Mouse (Mus musculus) hindbrain, embryonic 11.5 days (tissue): ENCODE data around the gene Chst8. TPM values are rescaled to one million over a fixed set of nuclear protein-coding genes. Genes with fewer than 3 reads are reported as not detected.

Experiments
- ATAC-seq: fragments of 200-750 bp; cut with Nextera tagmentation; 2 replicates; pipeline ENCODE4 v1.8.0; 2017; ENCODE audit warnings: mild to moderate bottlenecking, moderate TSS enrichment, moderate library complexity; ENCODE audit not compliant: low FRiP score
- DNase-seq: peaks from one replicate; pipeline ENCODE4 v3.0.0-alpha.2; 2015; ENCODE audit warnings: low spot score
- H3K27ac ChIP-seq: fragments of 300-500 bp; sonication (generic); 2 replicates; pipeline ENCODE4 v1.5.1; 2014; ENCODE audit warnings: mild to moderate bottlenecking, low read depth, low read length
- H3K27me3 ChIP-seq: fragments of 300-500 bp; sonication (generic); 2 replicates; pipeline ENCODE4 v1.6.1; 2014; ENCODE audit warnings: mild to moderate bottlenecking, low read length, moderate library complexity, mixed read lengths; ENCODE audit not compliant: control insufficient read depth, insufficient read depth
- H3K36me3 ChIP-seq: fragments of 300-500 bp; sonication (generic); 2 replicates; pipeline ENCODE4 v1.6.1; 2014; ENCODE audit warnings: mild to moderate bottlenecking, low read length, moderate library complexity, mixed read lengths; ENCODE audit not compliant: control insufficient read depth, insufficient read depth
- H3K4me1 ChIP-seq: fragments of 300-500 bp; sonication (generic); replicated peaks from 2 replicates; pipeline ENCODE4 v1.6.1; 2014; ENCODE audit warnings: low read length, mixed read lengths; ENCODE audit not compliant: control insufficient read depth, insufficient read depth
- H3K4me2 ChIP-seq: fragments of 300-500 bp; sonication (generic); replicated peaks from 2 replicates; pipeline ENCODE4 v1.6.1; 2014; ENCODE audit warnings: mild to moderate bottlenecking, low read depth, low read length
- H3K4me3 ChIP-seq: fragments of 300-500 bp; sonication (generic); 2 replicates; pipeline ENCODE4 v1.5.1; 2014; ENCODE audit warnings: low read depth, low read length
- H3K9ac ChIP-seq: fragments of 300-500 bp; sonication (generic); 2 replicates; pipeline ENCODE4 v1.6.1; 2014; ENCODE audit warnings: low read depth, low read length
- H3K9me3 ChIP-seq: fragments of 300-500 bp; sonication (generic); 2 replicates; pipeline ENCODE4 v1.6.1; 2016; ENCODE audit warnings: low read length; ENCODE audit not compliant: control insufficient read depth
- WGBS: fragments of 180-500 bp; shearing (Covaris S2); extraction: QIAGEN DNeasy Blood & Tissue Kit; methylation state at CpG from one replicate; pipeline ENCODE4 v1.1.7; 2014; 5-methylcytosine and 5-hydroxymethylcytosine counted together
- polyA plus RNA-seq: library from polyadenylated mRNA; unstranded; fragments of >200 nt; fragmentation: Nextera tagmentation; extraction: Ambion mirVana; gene quantifications from 2 replicates; pipeline ENCODE4 v1.2.1, GENCODE M21; 2014

The Chst8 gene
- polyA plus RNA-seq, 1 experiment from 2014 or later: 13.5 TPM

DNA sequence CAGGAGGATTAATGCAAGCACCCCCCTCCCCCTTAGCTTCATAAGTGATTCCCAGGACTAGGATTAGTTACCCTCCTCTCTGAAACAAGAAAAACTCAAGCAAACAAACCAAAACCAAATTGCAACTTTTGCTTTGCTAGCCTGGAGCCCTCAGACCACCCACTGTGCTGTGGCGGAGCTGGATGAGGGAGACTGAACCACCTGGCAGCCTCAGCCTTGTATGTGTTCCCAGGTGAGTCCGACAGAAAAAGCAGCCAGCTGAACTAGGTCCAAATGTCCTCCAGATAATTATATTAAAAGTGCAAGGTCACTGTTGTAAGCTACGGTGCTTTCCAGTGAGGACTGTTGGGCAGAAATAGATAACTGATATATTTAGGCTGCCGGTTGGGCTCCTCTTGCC lies 25.7 kb upstream of the Chst8 start:
- DNase-seq (no peak), ATAC-seq (no peak)
- Histone ChIP-seq H3K4me3 (no peak overlapping the region), H3K9me3 (no peaks in the 10 kb centered on the region), H3K4me1 (no peaks in the 10 kb centered on the region), H3K27me3 (no peaks in the 10 kb centered on the region), H3K27ac (no peak overlapping the region), H3K4me2 (no peak overlapping the region), H3K9ac (no peak overlapping the region), H3K36me3 (no peaks in the 10 kb centered on the region)
- 89% methylated on average over 4 of the region's 4 CpGs for WGBS

DNA sequence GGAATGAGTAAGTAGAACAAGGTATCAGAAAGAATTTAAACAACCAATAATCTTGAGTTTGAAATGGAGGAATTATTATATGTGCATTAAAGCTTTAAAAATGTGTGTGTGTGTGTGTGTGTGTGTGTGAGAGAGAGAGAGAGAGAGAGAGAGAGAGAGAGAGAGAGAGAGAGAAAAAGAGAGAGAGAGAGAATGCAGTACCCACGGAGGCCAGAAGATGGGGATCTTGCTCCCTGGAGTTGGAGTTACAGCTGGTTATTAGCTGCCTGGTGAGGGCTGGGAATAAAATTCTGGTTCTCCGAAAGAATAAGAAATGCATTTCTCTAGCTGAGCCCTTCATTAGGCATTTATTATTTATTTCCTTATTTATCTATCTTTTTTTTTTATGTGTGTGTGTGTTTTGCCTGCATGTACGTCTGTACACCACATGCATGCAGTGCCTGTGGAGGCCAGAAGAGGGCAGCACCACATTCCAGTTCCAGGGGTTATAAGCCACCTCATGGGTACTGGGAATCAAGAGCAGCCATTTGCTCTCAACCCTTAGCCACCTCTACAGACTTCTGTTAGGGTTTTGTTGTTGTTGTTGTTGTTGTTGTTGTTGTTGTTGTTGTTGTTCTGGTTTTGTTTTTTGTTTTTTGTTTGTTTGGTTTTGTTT lies 13.9 kb upstream of the Chst8 start:
- no peaks in the 10 kb centered on the region for H3K9me3 ChIP-seq
- WGBS: 39% methylated on average over 3 of the region's 3 CpGs
- H3K36me3 ChIP-seq: no peaks in the 10 kb centered on the region
- H3K4me3 ChIP-seq: no peak overlapping the region
- no peaks in the 10 kb centered on the region for H3K27me3 ChIP-seq
- H3K4me2 ChIP-seq: no peak overlapping the region
- no peak overlapping the region for H3K27ac ChIP-seq
- DNase-seq: no peak
- no peak for ATAC-seq
- no peak overlapping the region for H3K9ac ChIP-seq
- H3K4me1 ChIP-seq: no peaks in the 10 kb centered on the region

GRCm38 (mm10) chr7:34821587-34821986 lies 9.1 kb upstream of the Chst8 start:
- no peak overlapping the region for H3K27ac ChIP-seq
- WGBS: 84% methylated on average over 9 of the region's 9 CpGs
- H3K27me3 ChIP-seq: no peaks in the 10 kb centered on the region
- no peak overlapping the region for H3K4me3 ChIP-seq
- no peaks in the 10 kb centered on the region for H3K4me1 ChIP-seq
- H3K9ac ChIP-seq: no peak overlapping the region
- H3K36me3 ChIP-seq: no peaks in the 10 kb centered on the region
- ATAC-seq: no peak
- no peak overlapping the region for H3K4me2 ChIP-seq
- no peak for DNase-seq
- H3K9me3 ChIP-seq: no peaks in the 10 kb centered on the region

GRCm38 (mm10) chr7:34820554-34820953 lies 8.0 kb upstream of the Chst8 start:
- Histone ChIP-seq H3K9me3 (no peaks in the 10 kb centered on the region), H3K9ac (no peak overlapping the region), H3K27ac (no peak overlapping the region), H3K4me1 (no peaks in the 10 kb centered on the region), H3K4me2 (no peak overlapping the region), H3K27me3 (no peaks in the 10 kb centered on the region), H3K4me3 (no peak overlapping the region), H3K36me3 (no peaks in the 10 kb centered on the region)
- DNase-seq (no peak), ATAC-seq (no peak)
- WGBS: 23% methylated on average over 6 of the region's 6 CpGs

DNA sequence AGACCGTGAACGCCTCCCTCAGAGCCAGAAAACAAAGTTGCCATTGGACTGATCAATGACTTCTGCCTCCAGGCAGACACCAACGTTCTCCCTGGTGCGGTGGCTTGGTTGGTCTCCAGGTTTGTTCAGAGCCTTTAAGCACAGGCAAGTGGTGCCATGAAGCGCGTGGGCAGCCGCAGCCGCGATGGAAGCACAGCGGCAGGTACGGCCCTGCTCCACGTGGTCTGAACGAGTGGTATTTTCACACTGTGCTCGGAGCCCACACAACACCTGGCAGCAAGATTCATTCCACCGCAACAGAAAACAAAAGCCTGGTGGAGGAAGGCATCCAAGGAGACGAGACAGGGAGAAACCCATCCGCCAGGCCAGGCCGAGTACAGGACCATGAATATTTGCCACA lies 7.3 kb upstream of the Chst8 start:
- no peak overlapping the region for H3K4me3 ChIP-seq
- no peak overlapping the region for H3K4me2 ChIP-seq
- no peaks in the 10 kb centered on the region for H3K4me1 ChIP-seq
- no peaks in the 10 kb centered on the region for H3K36me3 ChIP-seq
- ATAC-seq (no peak), DNase-seq (no peak)
- no peaks in the 10 kb centered on the region for H3K9me3 ChIP-seq
- no peaks in the 10 kb centered on the region for H3K27me3 ChIP-seq
- WGBS: 88% methylated on average over 18 of the region's 18 CpGs
- H3K27ac ChIP-seq: no peak overlapping the region
- no peak overlapping the region for H3K9ac ChIP-seq

DNA sequence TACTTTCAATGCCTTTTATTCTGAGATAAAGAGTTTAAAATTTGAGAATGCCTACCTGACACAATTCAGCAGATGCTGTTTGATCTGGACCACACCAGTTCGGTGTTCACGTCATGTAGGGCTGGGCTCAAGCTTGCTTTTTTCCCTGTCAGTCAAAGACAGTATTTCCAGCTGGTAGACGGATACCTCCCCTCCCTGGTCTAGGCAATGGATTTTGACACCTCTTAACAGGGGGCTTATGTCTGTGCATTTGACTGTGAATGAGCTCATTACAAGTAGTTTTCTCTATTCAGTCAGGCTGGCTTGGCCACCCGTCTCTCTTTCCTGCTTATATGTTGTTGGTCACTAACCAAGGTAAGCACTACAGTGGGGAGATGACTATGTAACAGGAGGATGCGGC lies 6.1 kb upstream of the Chst8 start:
- Histone ChIP-seq H3K9ac (no peak overlapping the region), H3K27me3 (no peaks in the 10 kb centered on the region; the same call in 1 of the 2 replicates), H3K9me3 (no peaks in the 10 kb centered on the region), H3K4me2 (no peak overlapping the region), H3K27ac (no peak overlapping the region), H3K36me3 (no peaks in the 10 kb centered on the region), H3K4me3 (no peak overlapping the region), H3K4me1 (no peaks in the 10 kb centered on the region)
- ATAC-seq (no peak), DNase-seq (no peak)
- 73% methylated on average over 5 of the region's 5 CpGs for WGBS

DNA sequence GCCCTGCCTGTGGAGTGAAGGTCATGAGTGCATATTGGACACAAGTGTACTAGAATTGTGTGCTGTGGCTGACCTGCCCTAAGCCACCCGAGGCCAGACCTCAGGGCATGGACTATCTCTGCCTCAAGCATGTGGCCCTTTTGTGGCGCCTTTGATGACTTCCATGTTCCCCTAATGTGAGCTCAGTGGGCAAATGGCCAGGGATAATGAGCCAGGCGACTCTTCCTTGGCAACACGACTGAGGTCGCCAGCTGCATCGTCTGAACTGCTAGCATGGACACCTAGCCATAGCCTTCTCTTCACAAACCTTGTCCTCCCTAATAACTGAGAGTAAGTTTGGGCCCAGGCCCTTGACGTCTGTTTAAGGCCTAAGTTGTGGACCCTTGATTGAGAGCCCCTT lies 4.5 kb upstream of the Chst8 start:
- WGBS: 82% methylated on average over 7 of the region's 7 CpGs
- ATAC-seq (no peak), DNase-seq (no peak)
- no peak overlapping the region for H3K4me2 ChIP-seq
- no peak overlapping the region for H3K27ac ChIP-seq
- H3K4me1 ChIP-seq: no peaks in the 10 kb centered on the region; the same call in 1 of the 2 replicates
- H3K36me3 ChIP-seq: no peaks in the 10 kb centered on the region
- H3K9ac ChIP-seq: no peak overlapping the region
- peaks cover 2% of the 10 kb centered on the region for H3K27me3 ChIP-seq
- no peak overlapping the region for H3K4me3 ChIP-seq
- no peaks in the 10 kb centered on the region for H3K9me3 ChIP-seq

- no peak overlapping the region for H3K9ac ChIP-seq
- no peak overlapping the region for H3K4me2 ChIP-seq
- no peak overlapping the region for H3K27ac ChIP-seq
- peaks cover 20% of the 10 kb centered on the region for H3K27me3 ChIP-seq
- no peaks in the 10 kb centered on the region; the same call in 1 of the 2 replicates for H3K4me1 ChIP-seq
- 78% methylated on average over 3 of the region's 3 CpGs for WGBS
- no peaks in the 10 kb centered on the region for H3K9me3 ChIP-seq
- H3K36me3 ChIP-seq: no peaks in the 10 kb centered on the region
- ATAC-seq (no peak), DNase-seq (no peak)
- H3K4me3 ChIP-seq: no peak overlapping the region
These were observed 2.3 kb upstream of the Chst8 start for GRCm38 (mm10) chr7:34814801-34815200.
